Mouse (Mus musculus) neural tube, embryonic 14.5 days (tissue): ENCODE measurements around the gene Gfpt1. TPM values are rescaled to one million over a fixed set of nuclear protein-coding genes. Genes with fewer than 3 reads are reported as not detected.
"Not testable (repeated sequence)": the region's sequence is repeated elsewhere in the genome, so short reads cannot be mapped to it uniquely, and the experiment has no call there.

Experiments
- ATAC-seq: fragments of 200-750 bp; cut with Nextera tagmentation; 2 replicates; pipeline ENCODE4 v1.8.0; 2017; ENCODE audit warnings: low read depth, mild to moderate bottlenecking, moderate TSS enrichment, moderate library complexity
- H3K27ac ChIP-seq: fragments of 300-500 bp; sonication (generic); 2 replicates; pipeline ENCODE4 v1.5.1; 2014; ENCODE audit warnings: low read depth, mild to moderate bottlenecking, control low read depth, low read length, moderate library complexity, mixed read lengths
- H3K27me3 ChIP-seq: fragments of 300-500 bp; sonication (generic); 2 replicates; pipeline ENCODE4 v1.6.1; 2014; ENCODE audit warnings: low read length; ENCODE audit not compliant: control insufficient read depth, insufficient read depth
- H3K36me3 ChIP-seq: fragments of 300-500 bp; sonication (generic); 2 replicates; pipeline ENCODE4 v1.6.1; 2014; ENCODE audit warnings: low read length, mixed read lengths; ENCODE audit not compliant: control insufficient read depth, insufficient read depth
- H3K4me1 ChIP-seq: fragments of 300-500 bp; sonication (generic); 2 replicates; pipeline ENCODE4 v1.6.1; 2014; ENCODE audit warnings: low read length; ENCODE audit not compliant: control insufficient read depth, insufficient read depth
- H3K4me2 ChIP-seq: fragments of 300-500 bp; sonication (generic); 2 replicates; pipeline ENCODE4 v1.6.1; 2014; ENCODE audit warnings: mild to moderate bottlenecking, low read depth, low read length, control low read depth
- H3K4me3 ChIP-seq: fragments of 300-500 bp; sonication (generic); 2 replicates; pipeline ENCODE4 v1.5.1; 2014; ENCODE audit warnings: low read depth, low read length, control low read depth, mixed read lengths
- H3K9ac ChIP-seq: fragments of 300-500 bp; sonication (generic); replicated peaks from 2 replicates; pipeline ENCODE4 v1.6.1; 2014; ENCODE audit warnings: low read depth, mild to moderate bottlenecking, control low read depth, low read length, mixed read lengths
- H3K9me3 ChIP-seq: fragments of 300-500 bp; sonication (generic); 2 replicates; pipeline ENCODE4 v1.6.1; 2016; ENCODE audit warnings: low read length; ENCODE audit not compliant: control insufficient read depth
- WGBS: fragments of 180-500 bp; shearing (Covaris S2); extraction: QIAGEN DNeasy Blood & Tissue Kit; methylation state at CpG from one replicate; pipeline ENCODE4 v1.1.7; 2014; 5-methylcytosine and 5-hydroxymethylcytosine counted together
- polyA plus RNA-seq: library from polyadenylated mRNA; unstranded; fragments of >200 nt; fragmentation: Nextera tagmentation; extraction: Ambion mirVana; gene quantifications from 2 replicates; pipeline ENCODE4 v1.2.1, GENCODE M21; 2014

Gene Gfpt1
- polyA plus RNA-seq, 1 experiment from 2014 or later, result 33.4 TPM

- H3K27ac ChIP-seq, result no peak overlapping the region
- no peaks in the 10 kb centered on the region for H3K9me3 ChIP-seq
- H3K4me2 ChIP-seq, result no peak overlapping the region
- no peak overlapping the region for H3K9ac ChIP-seq
- ATAC-seq, result no peak
- 84% methylated on average over 4 of the region's 4 CpGs for WGBS
- H3K27me3 ChIP-seq, result no peaks in the 10 kb centered on the region
- H3K4me1 ChIP-seq, result no peaks in the 10 kb centered on the region
- no peak overlapping the region for H3K4me3 ChIP-seq
- H3K36me3 ChIP-seq, result peaks cover 51% of the 10 kb centered on the region
Observed at GRCm38 (mm10) chr6:87079457-87079856, 36.8 kb downstream of the Gfpt1 start.

- H3K9ac ChIP-seq, result no peak overlapping the region
- H3K4me1 ChIP-seq, result no peaks in the 10 kb centered on the region
- H3K27ac ChIP-seq, result no peak overlapping the region
- ATAC-seq, result no peak
- H3K9me3 ChIP-seq, result no peaks in the 10 kb centered on the region
- no peak overlapping the region for H3K4me3 ChIP-seq
- WGBS, result 93% methylated on average over 6 of the region's 6 CpGs
- H3K4me2 ChIP-seq, result no peak overlapping the region
- peaks cover 52% of the 10 kb centered on the region for H3K36me3 ChIP-seq
- H3K27me3 ChIP-seq, result no peaks in the 10 kb centered on the region
Observed at GRCm38 (mm10) chr6:87085026-87085425, 42.4 kb downstream of the Gfpt1 start.

GRCm38 (mm10) chr6:87088356-87088755, 45.7 kb downstream of the Gfpt1 start:
- Histone ChIP-seq H3K9me3 (no peaks in the 10 kb centered on the region), H3K36me3 (peaks cover 40% of the 10 kb centered on the region), H3K9ac (no peak overlapping the region), H3K4me3 (no peak overlapping the region), H3K4me1 (no peaks in the 10 kb centered on the region), H3K27me3 (no peaks in the 10 kb centered on the region), H3K27ac (no peak overlapping the region), H3K4me2 (no peak overlapping the region)
- WGBS, result 95% methylated on average over 5 of the region's 5 CpGs
- no peak for ATAC-seq

- Histone ChIP-seq H3K27ac (no peak overlapping the region), H3K9me3 (no peaks in the 10 kb centered on the region), H3K9ac (no peak overlapping the region), H3K36me3 (peaks cover 23% of the 10 kb centered on the region), H3K4me3 (no peak overlapping the region), H3K4me2 (no peak overlapping the region), H3K4me1 (no peaks in the 10 kb centered on the region), H3K27me3 (no peaks in the 10 kb centered on the region)
- no peak for ATAC-seq
- WGBS, result 85% methylated on average over 3 of the region's 3 CpGs
Observed at GRCm38 (mm10) chr6:87090877-87091276, 48.2 kb downstream of the Gfpt1 start.

GRCm38 (mm10) chr6:87092476-87092875, 49.8 kb downstream of the Gfpt1 start:
- Histone ChIP-seq H3K4me1 (no peaks in the 10 kb centered on the region), H3K9me3 (no peaks in the 10 kb centered on the region), H3K4me2 (no peak overlapping the region), H3K27me3 (no peaks in the 10 kb centered on the region), H3K27ac (no peak overlapping the region), H3K36me3 (peaks cover 20% of the 10 kb centered on the region), H3K4me3 (no peak overlapping the region), H3K9ac (no peak overlapping the region)
- no peak for ATAC-seq
- 86% methylated on average over 5 of the region's 5 CpGs for WGBS

GRCm38 (mm10) chr6:87093631-87094030, 51.0 kb downstream of the Gfpt1 start:
- not testable (repeated sequence) for H3K9me3 ChIP-seq, H3K4me1 ChIP-seq, ATAC-seq, H3K9ac ChIP-seq, H3K27ac ChIP-seq, H3K27me3 ChIP-seq, H3K4me3 ChIP-seq, H3K4me2 ChIP-seq
- H3K36me3 ChIP-seq, result peaks cover 15% of the 10 kb centered on the region
- WGBS, result 95% methylated on average over 8 of the region's 8 CpGs

GRCm38 (mm10) chr6:87099261-87099660, 56.6 kb downstream of the Gfpt1 start:
- Histone ChIP-seq H3K9me3 (no peaks in the 10 kb centered on the region), H3K27ac (peak overlapping the region; percentile 23; the same call in 1 of the 2 replicates), H3K36me3 (no peaks in the 10 kb centered on the region), H3K4me1 (peaks cover 8% of the 10 kb centered on the region; the same call in 1 of the 2 replicates), H3K4me2 (no peak overlapping the region), H3K4me3 (no peak overlapping the region), H3K9ac (no peak overlapping the region), H3K27me3 (no peaks in the 10 kb centered on the region)
- WGBS, result 14% methylated on average over 3 of the region's 3 CpGs
- ATAC-seq, result no peak

- Histone ChIP-seq H3K4me1 (peaks cover 8% of the 10 kb centered on the region; the same call in 1 of the 2 replicates), H3K27ac (peak overlapping the region; percentile 66), H3K27me3 (no peaks in the 10 kb centered on the region), H3K9me3 (no peaks in the 10 kb centered on the region), H3K4me3 (no peak overlapping the region), H3K9ac (no peak overlapping the region), H3K36me3 (no peaks in the 10 kb centered on the region), H3K4me2 (no peak overlapping the region)
- WGBS, result 56% methylated on average over 7 of the region's 7 CpGs
- peak; percentile 19; the same call in 1 of the 2 replicates for ATAC-seq
Observed at GRCm38 (mm10) chr6:87099671-87100296, 57.1 kb downstream of the Gfpt1 start.

GRCm38 (mm10) chr6:87100297-87101020, 57.8 kb downstream of the Gfpt1 start:
- Histone ChIP-seq H3K36me3 (no peaks in the 10 kb centered on the region), H3K27ac (peak overlapping the region; percentile 66), H3K9ac (no peak overlapping the region), H3K4me3 (no peak overlapping the region), H3K4me1 (peaks cover 8% of the 10 kb centered on the region; the same call in 1 of the 2 replicates), H3K27me3 (no peaks in the 10 kb centered on the region), H3K4me2 (no peak overlapping the region), H3K9me3 (no peaks in the 10 kb centered on the region)
- ATAC-seq, result no peak
- 83% methylated on average over 9 of the region's 9 CpGs for WGBS
